Mouse (Mus musculus) hindbrain, postnatal 0 days (tissue): Measurements from ENCODE around the gene Tk1. TPM values are rescaled to one million over a fixed set of nuclear protein-coding genes. Genes with fewer than 3 reads are reported as not detected.

ENCODE experiments used
- ATAC-seq: fragments of 200-750 bp; cut with Nextera tagmentation; 2 replicates; pipeline ENCODE4 v1.8.0; 2017; ENCODE audit warnings: mild to moderate bottlenecking, moderate TSS enrichment, moderate library complexity
- DNase-seq: peaks from one replicate; pipeline ENCODE4 v3.0.0-alpha.2; 2015; ENCODE audit warnings: low spot score
- H3K27ac ChIP-seq: fragments of 300-500 bp; sonication (generic); 2 replicates; pipeline ENCODE4 v1.5.1; 2014; ENCODE audit warnings: mild to moderate bottlenecking
- H3K27me3 ChIP-seq: fragments of 300-500 bp; sonication (generic); 2 replicates; pipeline ENCODE4 v1.6.1; 2014; ENCODE audit warnings: low read length, mixed read lengths; ENCODE audit not compliant: insufficient read depth
- H3K36me3 ChIP-seq: fragments of 300-500 bp; sonication (generic); 2 replicates; pipeline ENCODE4 v1.6.1; 2014; ENCODE audit warnings: low read length, mixed read lengths; ENCODE audit not compliant: insufficient read depth
- H3K4me1 ChIP-seq: fragments of 300-500 bp; sonication (generic); 2 replicates; pipeline ENCODE4 v1.6.1; 2014; ENCODE audit warnings: antibody characterized with exemption, low read length, mixed read lengths; ENCODE audit not compliant: insufficient read depth
- H3K4me2 ChIP-seq: fragments of 300-500 bp; sonication (generic); 2 replicates; pipeline ENCODE4 v1.6.1; 2014; ENCODE audit warnings: low read depth, mild to moderate bottlenecking, low read length, moderate library complexity, mixed read lengths
- H3K4me3 ChIP-seq: fragments of 300-500 bp; sonication (generic); 2 replicates; pipeline ENCODE4 v1.5.1; 2014; ENCODE audit warnings: low read length
- H3K9ac ChIP-seq: fragments of 300-500 bp; sonication (generic); replicated peaks from 2 replicates; pipeline ENCODE4 v1.6.1; 2014; ENCODE audit warnings: mild to moderate bottlenecking, low read length, moderate library complexity, mixed read lengths
- H3K9me3 ChIP-seq: fragments of 300-500 bp; sonication (generic); 2 replicates; pipeline ENCODE4 v1.6.1; 2016; ENCODE audit warnings: low read length, mixed read lengths
- CTCF ChIP-seq: IDR thresholded peaks from 2 replicates; pipeline ENCODE4 v1.5.1; 2016; ENCODE audit warnings: antibody characterized with exemption, control low read depth, low read depth
- WGBS: fragments of 180-500 bp; shearing (Covaris S2); extraction: QIAGEN DNeasy Blood & Tissue Kit; methylation state at CpG from one replicate; pipeline ENCODE4 v1.1.7; 2014; 5-methylcytosine and 5-hydroxymethylcytosine counted together
- polyA plus RNA-seq: library from polyadenylated mRNA; unstranded; fragments of >200 nt; fragmentation: Nextera tagmentation; extraction: Ambion mirVana; gene quantifications from 2 replicates; pipeline ENCODE4 v1.2.1, GENCODE M21; 2015
- total RNA-seq: library from RNA; depleted of rRNA; stranded (reverse); fragments of >200 nt; gene quantifications from 2 replicates; pipeline ENCODE4 v1.2.3, GENCODE M21; 2014

The Tk1 gene
- total and polyA plus RNA-seq, 2 experiments from 2014 or later: 21.2 to 26.1 TPM

DNA sequence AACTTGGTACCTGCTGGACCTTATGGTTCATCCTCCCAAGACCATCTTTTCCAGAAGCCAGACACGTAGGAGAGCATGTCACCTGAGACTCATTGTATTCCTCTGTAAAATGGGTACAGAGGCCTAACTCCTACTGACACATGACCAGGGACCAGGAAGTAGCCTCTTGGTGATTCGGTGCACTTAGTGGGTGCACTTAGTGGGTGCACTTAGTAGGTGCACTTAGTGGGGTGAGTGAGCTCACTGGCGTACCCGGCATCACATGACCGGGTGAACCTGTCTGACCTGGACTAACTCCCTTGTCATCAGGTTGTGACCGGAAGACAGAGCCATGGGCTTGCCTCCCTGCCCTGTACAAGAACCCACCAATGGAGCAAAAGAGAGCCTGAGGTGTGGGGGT lies 19.1 kb downstream of the Tk1 start:
- Histone ChIP-seq H3K4me2 (no peak overlapping the region), H3K36me3 (no peaks in the 10 kb centered on the region), H3K9ac (no peak overlapping the region), H3K4me1 (peaks cover 12% of the 10 kb centered on the region), H3K27ac (no peak overlapping the region), H3K27me3 (no peaks in the 10 kb centered on the region), H3K9me3 (no peaks in the 10 kb centered on the region), H3K4me3 (no peak overlapping the region)
- TF ChIP-seq CTCF: no peak
- no peak for ATAC-seq
- WGBS: 94% methylated on average over 6 of the region's 6 CpGs
- no peak for DNase-seq

DNA sequence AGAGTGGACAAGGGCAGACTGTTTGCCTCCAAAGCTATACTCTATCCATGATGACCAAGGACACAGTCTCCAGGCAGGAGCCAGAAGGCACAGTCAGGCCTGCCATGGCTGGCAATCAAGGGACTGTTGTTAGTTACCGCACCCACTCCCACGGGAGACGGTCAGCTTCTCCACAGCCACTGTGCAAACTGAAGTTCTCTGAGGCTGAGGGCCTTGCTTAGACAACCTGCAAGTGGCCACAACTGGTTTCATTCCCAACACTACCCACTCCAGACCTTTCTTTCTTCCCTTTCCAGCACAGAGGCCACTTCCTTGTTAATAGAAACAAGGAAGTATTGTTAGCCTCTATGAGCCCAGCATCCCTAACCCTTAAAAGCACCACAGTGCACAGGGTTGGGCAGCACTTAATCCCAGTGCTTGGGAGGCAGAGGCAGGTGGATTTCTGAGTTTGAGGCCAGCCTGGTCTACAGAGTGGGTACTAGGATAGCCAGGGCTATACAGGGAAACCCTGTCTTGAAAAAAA lies 22.7 kb downstream of the Tk1 start:
- ATAC-seq (no peak), DNase-seq (no peak)
- H3K27me3 ChIP-seq: no peaks in the 10 kb centered on the region
- H3K9ac ChIP-seq: no peak overlapping the region
- no peaks in the 10 kb centered on the region for H3K9me3 ChIP-seq
- H3K4me2 ChIP-seq: no peak overlapping the region
- no peak for TF ChIP-seq CTCF
- no peak overlapping the region for H3K4me3 ChIP-seq
- H3K27ac ChIP-seq: no peak overlapping the region
- 97% methylated on average over 3 of the region's 3 CpGs for WGBS
- no peaks in the 10 kb centered on the region for H3K36me3 ChIP-seq
- H3K4me1 ChIP-seq: no peaks in the 10 kb centered on the region

DNA sequence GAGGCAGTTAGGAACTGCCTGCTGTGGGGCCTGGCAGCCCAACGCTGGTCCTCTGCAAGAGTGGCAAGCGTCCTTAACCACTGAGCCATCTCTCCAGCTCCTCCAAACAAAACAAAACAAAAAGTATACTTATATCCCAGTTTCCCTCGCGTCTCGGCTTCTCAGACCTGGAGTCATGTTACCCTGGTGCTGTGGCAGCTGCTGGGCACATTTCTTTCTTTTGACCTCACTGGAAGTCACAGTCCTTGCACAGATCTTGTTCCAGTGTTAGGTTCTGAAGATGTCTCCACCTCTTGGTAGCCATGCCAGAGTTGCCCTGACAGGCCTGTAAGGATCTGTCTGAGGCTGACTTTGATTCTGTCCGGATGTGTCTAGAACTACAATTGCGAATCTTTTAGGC lies 24.2 kb downstream of the Tk1 start:
- Histone ChIP-seq H3K4me3 (no peak overlapping the region), H3K36me3 (no peaks in the 10 kb centered on the region), H3K4me2 (no peak overlapping the region), H3K27me3 (no peaks in the 10 kb centered on the region), H3K9me3 (no peaks in the 10 kb centered on the region), H3K4me1 (no peaks in the 10 kb centered on the region), H3K9ac (no peak overlapping the region), H3K27ac (no peak overlapping the region)
- DNase-seq (no peak), ATAC-seq (no peak)
- no peak for TF ChIP-seq CTCF
- 83% methylated on average over 7 of the region's 7 CpGs for WGBS

DNA sequence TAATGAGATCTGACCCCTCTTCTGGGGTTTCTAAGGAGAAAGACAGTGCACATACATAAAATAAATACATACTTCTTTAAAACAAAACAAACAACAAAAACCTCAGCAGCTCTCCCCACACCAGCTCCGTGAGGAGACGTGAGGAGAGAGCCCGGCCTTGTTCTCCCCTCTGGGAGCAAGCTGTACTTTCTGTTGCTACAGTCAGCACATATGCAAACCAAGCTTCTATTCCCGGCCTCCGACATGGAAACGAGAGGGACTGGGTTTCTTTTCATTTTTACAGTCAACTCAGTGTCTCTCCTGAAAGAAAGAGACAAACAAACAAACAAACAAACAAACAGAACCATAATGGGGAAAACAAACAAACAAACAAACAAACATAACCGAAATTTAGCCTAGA lies 25.9 kb downstream of the Tk1 start:
- H3K36me3 ChIP-seq: no peaks in the 10 kb centered on the region
- no peak overlapping the region for H3K27ac ChIP-seq
- H3K9ac ChIP-seq: no peak overlapping the region
- 74% methylated on average over 7 of the region's 7 CpGs for WGBS
- H3K4me2 ChIP-seq: no peak overlapping the region
- DNase-seq: no peak
- TF ChIP-seq CTCF: no peak
- H3K4me3 ChIP-seq: no peak overlapping the region
- no peak for ATAC-seq
- no peaks in the 10 kb centered on the region for H3K4me1 ChIP-seq
- no peaks in the 10 kb centered on the region for H3K27me3 ChIP-seq
- H3K9me3 ChIP-seq: no peaks in the 10 kb centered on the region

DNA sequence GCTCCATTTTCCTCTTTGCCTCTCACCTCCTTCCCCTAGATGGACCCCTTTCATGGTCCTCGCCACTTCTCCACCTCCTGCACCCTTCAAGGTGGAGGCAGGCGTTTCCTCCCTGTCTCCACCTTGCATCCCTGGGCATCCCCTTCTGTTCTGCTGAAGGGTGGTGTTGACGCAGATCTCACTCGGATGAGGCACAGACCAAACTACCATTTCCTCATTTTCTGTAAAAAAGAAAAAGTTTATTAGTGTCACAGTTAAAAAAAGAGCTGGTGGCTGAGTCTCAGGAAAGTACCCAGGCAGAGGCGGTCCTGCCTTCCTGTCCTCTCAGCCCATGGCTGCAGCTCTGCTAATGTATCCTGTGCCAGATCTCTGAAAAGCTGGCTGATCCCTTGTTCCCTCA lies 26.7 kb downstream of the Tk1 start:
- Histone ChIP-seq H3K27me3 (no peaks in the 10 kb centered on the region), H3K9me3 (no peaks in the 10 kb centered on the region), H3K4me3 (no peak overlapping the region), H3K27ac (no peak overlapping the region), H3K4me1 (no peaks in the 10 kb centered on the region), H3K4me2 (no peak overlapping the region), H3K9ac (no peak overlapping the region), H3K36me3 (no peaks in the 10 kb centered on the region)
- no peak for TF ChIP-seq CTCF
- WGBS: 72% methylated on average over 5 of the region's 5 CpGs
- DNase-seq: no peak
- ATAC-seq: no peak

DNA sequence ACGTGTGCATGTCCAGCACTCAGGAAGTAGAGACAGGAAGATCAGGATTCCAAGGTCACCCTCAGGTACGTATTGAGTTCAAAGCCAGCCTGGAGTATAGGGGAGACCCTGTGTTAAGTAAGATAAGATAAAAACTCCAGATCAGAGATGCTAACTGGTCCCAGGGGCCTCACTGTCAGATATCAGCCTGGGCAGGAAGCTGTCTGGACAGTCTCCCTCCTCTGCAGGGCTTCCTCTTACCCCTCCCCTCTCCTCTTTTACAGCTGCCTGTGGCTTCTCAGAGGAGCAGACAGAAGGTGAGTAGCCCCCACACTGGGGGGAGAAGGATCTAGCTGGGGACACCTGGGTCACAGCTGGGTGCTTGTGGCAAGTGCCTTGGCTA lies 27.7 kb downstream of the Tk1 start:
- no peak overlapping the region for H3K27ac ChIP-seq
- no peak for DNase-seq
- H3K4me1 ChIP-seq: no peaks in the 10 kb centered on the region
- no peak overlapping the region for H3K9ac ChIP-seq
- no peaks in the 10 kb centered on the region for H3K9me3 ChIP-seq
- no peak overlapping the region for H3K4me2 ChIP-seq
- no peak for ATAC-seq
- 67% methylated on average over 2 of the region's 2 CpGs for WGBS
- TF ChIP-seq CTCF: no peak
- H3K36me3 ChIP-seq: no peaks in the 10 kb centered on the region
- no peaks in the 10 kb centered on the region for H3K27me3 ChIP-seq
- H3K4me3 ChIP-seq: no peak overlapping the region

DNA sequence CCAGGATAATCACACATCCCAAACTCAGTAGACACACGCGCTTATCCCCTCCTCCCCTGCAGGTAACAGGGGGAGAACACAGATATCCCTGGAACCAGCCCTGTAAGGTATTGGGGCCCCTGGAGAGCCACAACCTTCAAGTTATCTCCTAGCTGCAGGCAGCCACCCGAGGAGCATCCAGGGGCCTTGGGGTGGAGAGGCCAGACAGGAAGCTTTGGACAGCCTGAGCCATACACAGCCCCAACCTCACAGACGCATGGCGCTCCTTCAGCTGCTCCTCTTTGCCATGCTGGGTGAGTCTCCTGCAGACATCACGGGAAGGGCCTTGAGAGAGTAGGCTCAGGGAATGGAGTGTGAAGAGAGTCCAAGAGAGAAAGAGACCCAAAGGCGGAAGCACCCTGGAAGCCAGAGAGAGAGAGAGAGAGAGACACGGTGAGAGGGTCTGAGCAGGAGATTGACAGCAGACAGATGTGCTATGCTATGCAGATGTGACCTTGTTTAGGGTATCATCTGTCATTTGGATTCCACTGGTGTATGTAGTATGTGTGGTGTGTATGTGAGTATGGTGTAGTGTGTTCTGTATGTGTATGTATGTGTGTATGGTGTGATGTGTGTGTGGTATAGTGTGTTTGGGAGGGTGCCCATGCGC lies 28.3 kb downstream of the Tk1 start, which contains the start of gene 6030468B19Rik:
6030468B19Rik (plus strand) TSS at position 150 of the 649 bp plus-strand sequence.
- no peak for DNase-seq
- H3K4me1 ChIP-seq: no peaks in the 10 kb centered on the region
- no peak within 1 kb of the TSS for H3K9ac ChIP-seq
- no peak within 1 kb of the TSS for H3K27ac ChIP-seq
- H3K36me3 ChIP-seq: no peaks in the 10 kb centered on the region
- no peak within 1 kb of the TSS for H3K4me2 ChIP-seq
- no peaks in the 10 kb centered on the region for H3K9me3 ChIP-seq
- H3K4me3 ChIP-seq: no peak within 1 kb of the TSS
- 70% methylated on average over 9 of the region's 9 CpGs for WGBS
- TF ChIP-seq CTCF: no peak
- ATAC-seq: no peak
- no peaks in the 10 kb centered on the region for H3K27me3 ChIP-seq
